Mouse (Mus musculus) heart, postnatal 0 days (tissue): ENCODE results near the gene Pet117. TPM values are rescaled to one million over a fixed set of nuclear protein-coding genes. Genes with fewer than 3 reads are reported as not detected.

Source experiments
- ATAC-seq: fragments of 200-750 bp; cut with Nextera tagmentation; 2 replicates; pipeline ENCODE4 v1.8.0; 2017; ENCODE audit warnings: low read depth, moderate number of reproducible peaks, moderate library complexity; ENCODE audit not compliant: insufficient read depth
- DNase-seq: peaks from one replicate; pipeline ENCODE4 v3.0.0-alpha.2; 2016; ENCODE audit warnings: low spot score
- H3K27ac ChIP-seq: fragments of 300-500 bp; sonication (generic); 2 replicates; pipeline ENCODE4 v1.5.1; 2014; ENCODE audit warnings: low read depth, mild to moderate bottlenecking
- H3K27me3 ChIP-seq: fragments of 300-500 bp; sonication (generic); 2 replicates; pipeline ENCODE4 v1.6.1; 2014; ENCODE audit warnings: low read length, mixed read lengths; ENCODE audit not compliant: control insufficient read depth, insufficient read depth
- H3K36me3 ChIP-seq: fragments of 300-500 bp; sonication (generic); replicated peaks from 2 replicates; pipeline ENCODE4 v1.6.1; 2014; ENCODE audit warnings: low read length, mixed read lengths; ENCODE audit not compliant: control insufficient read depth, insufficient read depth
- H3K4me1 ChIP-seq: fragments of 300-500 bp; sonication (generic); 2 replicates; pipeline ENCODE4 v1.6.1; 2014; ENCODE audit warnings: antibody characterized with exemption; ENCODE audit not compliant: control insufficient read depth, insufficient read depth
- H3K4me2 ChIP-seq: fragments of 300-500 bp; sonication (generic); 2 replicates; pipeline ENCODE4 v1.6.1; 2014; ENCODE audit warnings: low read depth, mild to moderate bottlenecking, low read length, moderate library complexity
- H3K4me3 ChIP-seq: fragments of 300-500 bp; sonication (generic); 2 replicates; pipeline ENCODE4 v1.5.1; 2014; ENCODE audit warnings: low read depth, low read length
- H3K9ac ChIP-seq: fragments of 300-500 bp; sonication (generic); replicated peaks from 2 replicates; pipeline ENCODE4 v1.6.1; 2014; ENCODE audit warnings: low read depth, low read length, mixed read lengths
- H3K9me3 ChIP-seq: fragments of 300-500 bp; sonication (generic); replicated peaks from 2 replicates; pipeline ENCODE4 v1.6.1; 2016; ENCODE audit warnings: low read length; ENCODE audit not compliant: control insufficient read depth
- CTCF ChIP-seq: IDR thresholded peaks from 2 replicates; pipeline ENCODE4 v1.5.1; 2016; ENCODE audit warnings: antibody characterized with exemption, control low read depth, low read depth
- EP300 ChIP-seq: IDR thresholded peaks from 2 replicates; pipeline ENCODE4 v1.6.1; 2016; ENCODE audit warnings: antibody characterized with exemption, low read depth
- WGBS: fragments of 180-500 bp; shearing (Covaris S2); extraction: QIAGEN DNeasy Blood & Tissue Kit; methylation state at CpG from one replicate; pipeline ENCODE4 v1.1.7; 2014; 5-methylcytosine and 5-hydroxymethylcytosine counted together
- polyA plus RNA-seq: library from polyadenylated mRNA; unstranded; fragments of >200 nt; fragmentation: Nextera tagmentation; extraction: Ambion mirVana; gene quantifications from 2 replicates; pipeline ENCODE4 v1.2.1, GENCODE M21; 2015
- total RNA-seq: library from RNA; depleted of rRNA; stranded (reverse); fragments of >200 nt; gene quantifications from 2 replicates; pipeline ENCODE4 v1.2.3, GENCODE M21; 2014; ENCODE audit warnings: low replicate concordance

Gene Pet117
- total and polyA plus RNA-seq, 2 experiments from 2014 or later: 2.9 TPM; not detected in 1

DNA sequence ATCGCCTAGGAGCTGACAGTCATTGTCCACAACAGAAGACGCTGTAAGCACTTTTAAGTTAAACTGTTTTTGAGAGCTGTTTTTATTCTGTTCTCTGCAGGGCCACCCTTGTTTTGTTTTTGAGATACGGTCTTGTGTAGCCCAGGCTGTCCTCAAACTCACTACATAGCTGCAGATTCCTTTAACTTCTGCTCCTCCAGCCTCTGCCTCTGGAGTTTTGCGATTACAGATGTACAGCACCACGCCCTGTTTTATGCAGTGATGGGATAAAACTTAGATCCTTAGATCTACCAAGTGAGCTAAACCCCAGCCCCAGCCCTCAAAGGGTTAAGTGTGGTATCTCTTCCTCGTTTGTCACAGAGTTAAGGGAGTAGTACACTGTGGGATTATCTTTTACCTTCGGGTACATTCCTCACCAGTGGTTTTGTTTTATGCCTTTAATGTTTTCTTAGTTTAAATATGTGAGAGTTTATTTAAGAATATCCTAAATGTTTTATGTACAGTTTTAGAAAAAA is 13.9 kb downstream of the Pet117 start:
- Histone ChIP-seq H3K4me2 (no peak overlapping the region), H3K4me3 (no peak overlapping the region), H3K9ac (no peak overlapping the region), H3K36me3 (peaks cover 72% of the 10 kb centered on the region), H3K4me1 (no peaks in the 10 kb centered on the region), H3K27me3 (no peaks in the 10 kb centered on the region), H3K27ac (no peak overlapping the region), H3K9me3 (no peaks in the 10 kb centered on the region)
- no peak for ATAC-seq
- WGBS: 71% methylated on average over 7 of the region's 7 CpGs
- no peak for DNase-seq
- TF ChIP-seq EP300: no peak
- TF ChIP-seq CTCF: no peak

GRCm38 (mm10) chr2:144386296-144386695 is 17.5 kb downstream of the Pet117 start:
- Histone ChIP-seq H3K27me3 (no peaks in the 10 kb centered on the region), H3K27ac (no peak overlapping the region), H3K4me1 (no peaks in the 10 kb centered on the region), H3K9ac (no peak overlapping the region), H3K4me2 (no peak overlapping the region), H3K4me3 (no peak overlapping the region), H3K36me3 (peaks cover 75% of the 10 kb centered on the region), H3K9me3 (no peaks in the 10 kb centered on the region; the same call in 1 of the 2 replicates)
- DNase-seq (no peak), ATAC-seq (peak; percentile 24; the same call in 1 of the 2 replicates)
- 33% methylated on average over 2 of the region's 2 CpGs for WGBS
- TF ChIP-seq CTCF: no peak
- TF ChIP-seq EP300: no peak

DNA sequence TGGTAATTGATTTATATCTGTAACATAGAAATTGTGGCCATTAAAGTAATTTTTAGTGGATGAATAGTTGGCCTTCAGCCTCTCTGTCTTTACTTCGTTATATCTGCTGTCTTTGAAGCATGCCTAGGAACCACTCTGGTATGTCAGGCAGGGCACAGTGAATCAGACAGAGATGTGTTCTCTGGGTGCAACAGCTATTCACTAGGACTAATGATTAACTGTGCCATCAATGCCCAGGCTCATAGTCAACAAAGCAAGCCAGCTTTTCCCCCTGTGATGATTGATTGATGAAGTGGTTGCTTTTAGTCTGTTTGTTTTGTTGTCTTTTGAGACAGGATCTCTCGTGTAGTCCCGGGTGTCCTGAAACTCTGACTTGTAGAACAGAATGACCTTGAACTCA is 19.6 kb downstream of the Pet117 start:
- Histone ChIP-seq H3K4me3 (no peak overlapping the region), H3K4me1 (no peaks in the 10 kb centered on the region), H3K4me2 (no peak overlapping the region), H3K36me3 (peaks cover 76% of the 10 kb centered on the region), H3K9me3 (no peaks in the 10 kb centered on the region; the same call in 1 of the 2 replicates), H3K9ac (no peak overlapping the region), H3K27ac (no peak overlapping the region), H3K27me3 (no peaks in the 10 kb centered on the region)
- no peak for DNase-seq
- TF ChIP-seq CTCF (no peak), EP300 (no peak)
- ATAC-seq: no peak
- 63% methylated on average over 3 of the region's 3 CpGs for WGBS

- H3K36me3 ChIP-seq: peaks cover 89% of the 10 kb centered on the region
- H3K4me2 ChIP-seq: no peak overlapping the region
- no peak for DNase-seq
- H3K4me1 ChIP-seq: no peaks in the 10 kb centered on the region
- no peaks in the 10 kb centered on the region for H3K27me3 ChIP-seq
- no peak for TF ChIP-seq CTCF
- TF ChIP-seq EP300: no peak
- ATAC-seq: no peak
- no peak overlapping the region for H3K4me3 ChIP-seq
- H3K9me3 ChIP-seq: no peaks in the 10 kb centered on the region
- WGBS: 87% methylated on average over 4 of the region's 4 CpGs
- H3K27ac ChIP-seq: no peak overlapping the region
- no peak overlapping the region for H3K9ac ChIP-seq
Observed at GRCm38 (mm10) chr2:144399531-144399930, 30.7 kb downstream of the Pet117 start.

GRCm38 (mm10) chr2:144400659-144401058 is 31.9 kb downstream of the Pet117 start:
- DNase-seq: peak; percentile 50
- H3K27me3 ChIP-seq: no peaks in the 10 kb centered on the region
- no peak overlapping the region for H3K4me3 ChIP-seq
- peak overlapping the region; percentile 60 for H3K27ac ChIP-seq
- no peak overlapping the region for H3K9ac ChIP-seq
- H3K36me3 ChIP-seq: peaks cover 88% of the 10 kb centered on the region
- H3K4me1 ChIP-seq: no peaks in the 10 kb centered on the region
- H3K4me2 ChIP-seq: no peak overlapping the region
- ATAC-seq: peak; percentile 51; the same call in 1 of the 2 replicates
- whole genome bisulfite sequencing: 43% methylated on average over 6 of the region's 6 CpGs
- H3K9me3 ChIP-seq: no peaks in the 10 kb centered on the region
- no peak for TF ChIP-seq CTCF
- no peak for TF ChIP-seq EP300

- no peak for ATAC-seq
- TF ChIP-seq CTCF (no peak), EP300 (no peak)
- 93% methylated on average over 4 of the region's 4 CpGs for whole genome bisulfite sequencing
- Histone ChIP-seq H3K9ac (no peak overlapping the region), H3K27me3 (no peaks in the 10 kb centered on the region), H3K36me3 (peaks cover 53% of the 10 kb centered on the region), H3K9me3 (no peaks in the 10 kb centered on the region), H3K4me3 (no peak overlapping the region), H3K4me2 (no peak overlapping the region), H3K4me1 (no peaks in the 10 kb centered on the region), H3K27ac (no peak overlapping the region)
- no peak for DNase-seq
Observed at GRCm38 (mm10) chr2:144409037-144409436, 40.2 kb downstream of the Pet117 start.
